Mouse (Mus musculus): ENCODE data around the gene Slc27a5.

GRCm38 (mm10) chr7:13036806-13037205 lies 38.8 kb upstream of the Slc27a5 start:
- no peak for TF ChIP-seq POLR2A (IDR thresholded peaks at IDR 0.05; ENCODE audit: control insufficient read depth, low read depth, low read length)
- TF ChIP-seq CTCF (IDR thresholded peaks at IDR 0.05; ENCODE audit: control insufficient read depth, insufficient read depth, insufficient replicate concordance, low read depth, low read length): no peak
